Mouse (Mus musculus): ENCODE measurements around the gene Maml3.

DNA sequence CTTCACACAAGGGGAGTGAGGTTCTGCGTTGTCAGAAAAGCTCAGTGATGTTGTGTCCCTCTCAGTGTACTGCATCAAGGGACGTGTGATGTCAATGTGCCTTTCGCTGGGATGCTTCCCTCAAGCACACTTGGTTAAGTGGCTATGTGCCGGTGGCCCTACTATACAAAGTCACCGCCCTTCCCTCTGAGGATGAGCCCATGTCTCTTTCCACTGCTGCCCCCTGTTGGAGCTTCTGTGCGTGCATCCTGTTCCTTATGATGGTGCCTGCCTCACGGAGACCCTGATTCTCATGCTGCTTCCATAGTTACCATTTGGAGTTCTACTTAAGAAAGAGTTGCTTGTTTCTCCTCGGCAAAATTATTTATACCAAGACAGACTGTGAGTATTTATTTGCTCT lies 210.4 kb downstream of the Maml3 start:
- TF ChIP-seq CTCF (IDR thresholded peaks at IDR 0.05): peak; percentile 68
- TF ChIP-seq EP300 (IDR thresholded peaks at IDR 0.05): no peak

Data from lung, postnatal 0 days (tissue).